Mouse (Mus musculus) cortical plate, adult 2 months (tissue): ENCODE results near the gene Aak1.

Source experiments
- CTCF ChIP-seq: fragments of 200-500 bp; IDR thresholded peaks from 2 replicates; pipeline ENCODE4 v1.5.1; 2011; ENCODE audit warnings: mild to moderate bottlenecking, control low read depth, low read length; ENCODE audit not compliant: insufficient read depth; ENCODE audit errors: extremely low read depth
- POLR2A ChIP-seq: fragments of 200-500 bp; IDR thresholded peaks from 2 replicates; pipeline ENCODE4 v1.6.1; 2011; ENCODE audit warnings: mild to moderate bottlenecking, low read length, control low read depth; ENCODE audit not compliant: insufficient read depth; ENCODE audit errors: extremely low read depth

GRCm38 (mm10) chr6:86847816-86848215, 1.5 kb upstream of the Aak1 start:
- no peak for TF ChIP-seq POLR2A
- no peak for TF ChIP-seq CTCF
